Mouse (Mus musculus) olfactory bulb, adult 2 months (tissue): Measurements from ENCODE around the gene Tmem246.

ENCODE experiments used
- CTCF ChIP-seq: fragments of 200-500 bp; IDR thresholded peaks from 2 replicates; pipeline ENCODE4 v1.5.1; 2012; ENCODE audit warnings: low read depth, mild to moderate bottlenecking, low read length, moderate library complexity; ENCODE audit not compliant: insufficient read depth
- POLR2A ChIP-seq: fragments of 200-500 bp; IDR thresholded peaks from 2 replicates; pipeline ENCODE4 v1.6.1; 2012; ENCODE audit warnings: mild to moderate bottlenecking, low read depth, low read length, moderate library complexity; ENCODE audit not compliant: insufficient read depth

DNA sequence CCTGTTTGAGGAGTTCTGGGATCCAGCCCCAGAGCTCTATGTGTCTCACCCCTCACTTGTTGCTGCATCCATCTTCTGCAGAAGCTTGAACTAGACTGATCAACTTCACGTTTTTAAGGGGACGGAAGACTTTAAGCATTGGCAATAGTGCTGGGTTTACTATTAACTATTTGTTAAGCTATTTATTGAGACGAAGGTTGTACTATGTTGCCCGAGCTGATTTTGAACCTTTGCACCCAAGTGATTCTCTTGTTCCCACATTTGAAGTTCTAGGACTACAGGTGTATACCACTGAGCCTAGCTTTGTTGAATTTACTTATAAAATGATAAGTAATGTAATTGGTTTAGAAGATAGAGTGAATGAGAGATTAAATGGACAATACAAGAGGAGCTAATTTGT is 26.2 kb upstream of the Tmem246 start:
- no peak for TF ChIP-seq POLR2A
- TF ChIP-seq CTCF = no peak
